In the genomic region with DNA sequence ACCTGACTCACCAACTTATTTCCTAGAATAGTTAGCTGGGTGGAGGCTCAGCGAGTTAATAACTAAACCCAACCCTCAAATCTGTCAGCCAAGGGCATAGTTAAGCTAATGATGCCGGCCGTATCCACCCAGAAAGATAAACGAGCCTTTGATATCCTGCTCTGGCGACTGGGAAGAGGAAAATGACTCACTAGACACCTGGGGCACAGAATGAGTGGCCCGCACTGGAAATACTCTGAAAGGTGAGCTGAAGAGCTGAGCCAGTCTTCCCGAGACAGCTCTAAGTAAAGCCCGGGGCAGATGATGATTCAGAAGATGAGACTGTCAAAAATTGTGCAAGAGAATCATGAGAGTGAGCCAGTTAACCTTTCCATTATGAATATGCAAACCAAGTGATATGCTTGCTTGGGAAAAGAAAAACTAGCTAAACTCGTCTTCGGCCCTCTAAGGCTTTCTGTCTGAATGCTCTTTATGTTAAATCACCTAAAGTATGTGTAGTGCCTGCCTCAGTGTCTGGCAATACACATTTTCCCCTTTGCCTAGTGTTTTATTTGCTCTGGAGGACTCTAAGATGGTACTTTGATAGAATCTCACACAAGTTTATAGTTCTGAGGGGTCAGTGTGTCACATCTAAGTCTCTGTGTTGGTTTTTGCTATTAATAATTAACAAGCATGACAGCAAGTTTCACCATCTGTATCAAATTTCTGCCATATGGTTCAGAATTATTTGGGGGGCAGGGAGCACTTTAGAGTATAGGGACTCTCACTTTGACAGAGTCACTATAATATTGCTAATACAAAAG, we compare ENCODE assay signal across 9 mouse cellular contexts. TPM values are rescaled to one million over a fixed set of nuclear protein-coding genes. Genes with fewer than 3 reads are reported as not detected.
A peak's percentile ranks its signal among the peaks of the same experiment; 100 is the strongest.
DNase-seq lines count a peak whose midpoint lies in the region; ATAC-seq and TF ChIP-seq lines count a peak whose summit lies in the region.
"Had no signal": no experiment of that assay in that cellular context is flagged by ENCODE, and none has a peak within 500 bp of the region (broad histone marks: within the 10 kb centered on the region; RNA-seq: fewer than 3 reads in every experiment).

No protein-coding gene starts in this region.

- no peaks in the 10 kb centered on the region for H3K27me3 ChIP-seq in heart, embryonic 11.5 days (ENCODE audit: control insufficient read depth, insufficient read depth, low read length)
- no peaks in the 10 kb centered on the region for H3K27me3 ChIP-seq in CH12.LX (replicated peaks)
- no peaks in the 10 kb centered on the region for H3K27me3 ChIP-seq in midbrain, embryonic 10.5 days (ENCODE audit: low read depth, poor library complexity, severe bottlenecking)
- H3K27me3 ChIP-seq in forebrain, embryonic 10.5 days (ENCODE audit: poor library complexity, severe bottlenecking) = no peaks in the 10 kb centered on the region

- in situ Hi-C loops in CH12.LX (cut with MboI; ENCODE audit: low pct_ligation_motif_present, low pct_unique_long_range_greater_than_20kb, low sequenced_read_pairs) = no loop called here

- H3K79me2 ChIP-seq in CH12.LX (replicated peaks; ENCODE audit: control insufficient read depth, extremely low read depth, insufficient read depth, poor library complexity, severe bottlenecking) = no peaks in the 10 kb centered on the region

- H3K27ac ChIP-seq in heart, embryonic 11.5 days (ENCODE audit: low read depth, low read length) = no peak overlapping the region
- H3K27ac ChIP-seq in CH12.LX (ENCODE audit: insufficient read depth, low read depth) = peak overlapping the region; percentile 73; the same call in 1 of the 2 replicates
- H3K27ac ChIP-seq in midbrain, embryonic 10.5 days (replicated peaks) = peak overlapping the region; percentile 9; the same call in 1 of the 2 replicates
- H3K27ac ChIP-seq in forebrain, embryonic 10.5 days = no peak overlapping the region

- no peak for DNase-seq in heart, adult 9 months (ENCODE audit: low spot score in 2 of 2)
- peak; percentile 56 for DNase-seq in CH12.LX (ENCODE audit: extremely low read depth)
- peak; percentile 49 to 60 for DNase-seq in kidney, adult 8-10 months
- DNase-seq in midbrain, embryonic 10.5 days (ENCODE audit: low spot score) = no peak
- no peak for DNase-seq in forebrain, embryonic 10.5 days (ENCODE audit: extremely low spot score, low spot score)
- no peak for DNase-seq in lung, adult 18-20 months
- DNase-seq: adrenal gland, postnatal 25 days had no signal

- TF ChIP-seq EP300 in CH12.LX (IDR thresholded peaks at IDR 0.05; ENCODE audit: low read length) = peak; percentile 57

- H3K9me3 ChIP-seq in heart, embryonic 11.5 days (replicated peaks; ENCODE audit: control insufficient read depth, low read length) = no peaks in the 10 kb centered on the region
- H3K9me3 ChIP-seq in CH12.LX (replicated peaks; ENCODE audit: low read length) = no peaks in the 10 kb centered on the region
- no peaks in the 10 kb centered on the region for H3K9me3 ChIP-seq in midbrain, embryonic 10.5 days (replicated peaks)
- no peaks in the 10 kb centered on the region for H3K9me3 ChIP-seq in forebrain, embryonic 10.5 days

- TF ChIP-seq CTCF in CH12.LX (conservative IDR thresholded peaks at IDR 0.05 in 1 of 2, IDR thresholded peaks at IDR 0.05 in 1 of 2; ENCODE audit: low read depth in 2 of 2, low read length in 2 of 2) = no peak

- ATAC-seq in heart, embryonic 11.5 days (replicated peaks; ENCODE audit: insufficient number of reproducible peaks, low FRiP score, low TSS enrichment) = no peak
- no peak for ATAC-seq in megakaryocyte-erythroid progenitor cell, adult 5-6 weeks (replicated peaks; ENCODE audit: low FRiP score, low TSS enrichment, poor library complexity, severe bottlenecking)

- 0 out of 2 replicates have a peak overlapping the region, but pooled peaks have one; percentile 16 for H3K9ac ChIP-seq in heart, embryonic 11.5 days (ENCODE audit: low read depth, low read length)
- H3K9ac ChIP-seq in CH12.LX (ENCODE audit: insufficient read depth, low read depth) = peak overlapping the region; percentile 27; the same call in 1 of the 2 replicates

- 0 out of 2 replicates have a peak, but pooled peaks cover 3% of the 10 kb centered on the region for H3K4me1 ChIP-seq in heart, embryonic 11.5 days (ENCODE audit: control insufficient read depth, insufficient read depth, low read length)
- peaks cover 4 to 22% of the 10 kb centered on the region in 2 experiments; a peak in 3 of 4 replicates for H3K4me1 ChIP-seq in CH12.LX (ENCODE audit: control insufficient read depth in 1 of 2, insufficient read depth in 2 of 2)
- H3K4me1 ChIP-seq in midbrain, embryonic 10.5 days = peaks cover 7% of the 10 kb centered on the region; the same call in 1 of the 2 replicates
- 0 out of 2 replicates have a peak, but pooled peaks cover 4% of the 10 kb centered on the region for H3K4me1 ChIP-seq in forebrain, embryonic 10.5 days

- H3K36me3 ChIP-seq in heart, embryonic 11.5 days (ENCODE audit: control insufficient read depth, insufficient read depth, low read length) = no peaks in the 10 kb centered on the region
- H3K36me3 ChIP-seq in CH12.LX (replicated peaks in 1 of 2; ENCODE audit: control insufficient read depth in 1 of 2, insufficient read depth in 1 of 2, low read length in 1 of 2) = no peaks in the 10 kb centered on the region
- no peaks in the 10 kb centered on the region for H3K36me3 ChIP-seq in midbrain, embryonic 10.5 days
- no peaks in the 10 kb centered on the region for H3K36me3 ChIP-seq in forebrain, embryonic 10.5 days (replicated peaks)

- 0 out of 2 replicates have a peak, but pooled peaks have one; percentile 20 for TF ChIP-seq POLR2A in CH12.LX (IDR thresholded peaks at IDR 0.05; ENCODE audit: low read depth, low read length)

- WGBS in heart, embryonic 11.5 days (ENCODE audit: insufficient replicate concordance) = 28% methylated on average over 10 of the region's 10 CpGs
- 71% methylated on average over 10 of the region's 10 CpGs for WGBS in midbrain, embryonic 10.5 days
- 70% methylated on average over 10 of the region's 10 CpGs for WGBS in forebrain, embryonic 10.5 days

- H3K4me3 ChIP-seq in heart, embryonic 11.5 days (ENCODE audit: low read depth, low read length) = no peak overlapping the region
- H3K4me3 ChIP-seq in CH12.LX (replicated peaks in 1 of 3; ENCODE audit: low read depth in 2 of 3, low read length in 2 of 3, poor library complexity in 1 of 3) = no peak overlapping the region
- no peak overlapping the region for H3K4me3 ChIP-seq in midbrain, embryonic 10.5 days
- no peak overlapping the region for H3K4me3 ChIP-seq in forebrain, embryonic 10.5 days

- H3K4me2 ChIP-seq in heart, embryonic 11.5 days = peak overlapping the region; percentile 54
- peak overlapping the region; percentile 87 for H3K4me2 ChIP-seq in CH12.LX (ENCODE audit: insufficient read depth, low read depth, poor library complexity, severe bottlenecking)

- no peak for TF ChIP-seq RAD21 in CH12.LX (IDR thresholded peaks at IDR 0.05; ENCODE audit: low read depth, low read length)

- dilution Hi-C loops in CH12.LX (cut with MboI; ENCODE audit: extremely low pct_ligation_motif_present, extremely low pct_unique_long_range_greater_than_20kb, low sequenced_read_pairs) = no loop called here

TF ChIP-seq in CH12.LX, 34 proteins besides CTCF, POLR2A, EP300 and RAD21:
- TF ChIP-seq HCFC1 (IDR thresholded peaks at IDR 0.05; ENCODE audit: low read depth, low read length) (no peak), JUN (IDR thresholded peaks at IDR 0.05; ENCODE audit: insufficient read depth, low read depth, low read length) (peak; percentile 57), MEF2A (IDR thresholded peaks at IDR 0.05; ENCODE audit: borderline replicate concordance, low read depth, low read length) (peak; percentile 77; the same call in 1 of the 2 replicates), ELF1 (IDR thresholded peaks at IDR 0.05; ENCODE audit: low read depth, low read length) (no peak), JUND (conservative IDR thresholded peaks at IDR 0.05; ENCODE audit: low read depth, low read length) (peak; percentile 16; the same call in 1 of the 2 replicates), NRF1 (IDR thresholded peaks at IDR 0.05; ENCODE audit: low read depth, low read length) (no peak), TCF12 (IDR thresholded peaks at IDR 0.05; ENCODE audit: low read depth, low read length) (peak; percentile 78), SIN3A (IDR thresholded peaks at IDR 0.05; ENCODE audit: low read length) (peak; percentile 29; the same call in 1 of the 2 replicates), MYC (IDR thresholded peaks at IDR 0.05; ENCODE audit: low read depth, low read length) (0 out of 2 replicates have a peak, but pooled peaks have one; percentile 31), ETS1 (conservative IDR thresholded peaks at IDR 0.05; ENCODE audit: low read depth, low read length) (peak; percentile 74), CHD2 (IDR thresholded peaks at IDR 0.05; ENCODE audit: low read length) (no peak), TBP (conservative IDR thresholded peaks at IDR 0.05; ENCODE audit: low read depth, low read length) (peak; percentile 53; the same call in 1 of the 2 replicates), IRF4 (IDR thresholded peaks at IDR 0.05; ENCODE audit: low read depth, low read length) (peak; percentile 89), MAFK (IDR thresholded peaks at IDR 0.05; ENCODE audit: insufficient replicate concordance, low read length) (peak; percentile 28; the same call in 1 of the 2 replicates), BHLHE40 (IDR thresholded peaks at IDR 0.05; ENCODE audit: low read depth, low read length) (peak; percentile 56)

RNA-seq across cellular contexts. Expression of a gene that starts 8.0 kb away (rescaled TPM):
- polyA plus RNA-seq in heart, embryonic 11.5 days (2014; fragmentation: Nextera tagmentation; extraction: Ambion mirVana) = 25.0 and 25.2 TPM in 2 replicates
- total RNA-seq in CH12.LX (2012; rRNA removed) = 2.0 TPM in 2 replicates
- 1.4 and 1.5 TPM in 2 replicates for total RNA-seq in CH12.LX (2014; rRNA removed)
- polyA plus RNA-seq in CH12.LX (2012; ENCODE audit: insufficient read length, low read depth) = 1.4 and 2.1 TPM in 2 replicates
- 35.4 and 35.8 TPM in 2 replicates for polyA plus RNA-seq in midbrain, embryonic 10.5 days (2016; fragmentation: Nextera tagmentation; extraction: Ambion mirVana)
- polyA plus RNA-seq in forebrain, embryonic 10.5 days (2016; fragmentation: Nextera tagmentation; extraction: Ambion mirVana) = 41.1 and 41.9 TPM in 2 replicates
- total RNA-seq in megakaryocyte-erythroid progenitor cell, adult 5-6 weeks (2014; fragmentation: Nextera tagmentation) = not detected in 2 replicates
- not detected in 2 replicates for total RNA-seq in megakaryocyte-erythroid progenitor cell, adult 5-6 weeks (2017)

Comparison
In these comparisons a context has a peak if more than half of its experiments do, and no peak if none do; other contexts are left out.
1. H3K27ac ChIP-seq: peak in CH12.LX (single experiment) and midbrain, embryonic 10.5 days (single experiment); none in heart, embryonic 11.5 days (single experiment) and forebrain, embryonic 10.5 days (single experiment).
2. DNase-seq: peak in CH12.LX (single experiment) and kidney, adult 8-10 months (2 of 2); none in heart, adult 9 months (0 of 2), midbrain, embryonic 10.5 days (single experiment), forebrain, embryonic 10.5 days (single experiment) and lung, adult 18-20 months (0 of 2).